Mouse (Mus musculus) c-Kit-positive CD71-positive TER-119-positive erythroid progenitor cells, embryonic 14.5 days (primary cell): Measurements from ENCODE around the gene Trnau1ap.
"Not testable (repeated sequence)": the region's sequence is repeated elsewhere in the genome, so short reads cannot be mapped to it uniquely, and the experiment has no call there.

Experiments used
- DNase-seq: peaks from one replicate; pipeline ENCODE4 v3.0.0-alpha.2; 2013; ENCODE audit warnings: low spot score

Trnau1ap gene

GRCm38 (mm10) chr4:132344403-132345134 lies 15.2 kb upstream of the Trnau1ap start:
- DNase-seq: no peak

- DNase-seq: no peak
Observed at GRCm38 (mm10) chr4:132341451-132341850, 12.1 kb upstream of the Trnau1ap start.

- DNase-seq: no peak
Observed at GRCm38 (mm10) chr4:132338943-132339342, 9.6 kb upstream of the Trnau1ap start.

GRCm38 (mm10) chr4:132332880-132333279 lies 3.5 kb upstream of the Trnau1ap start:
- no peak for DNase-seq

GRCm38 (mm10) chr4:132331960-132332359 lies 2.6 kb upstream of the Trnau1ap start:
- no peak for DNase-seq

GRCm38 (mm10) chr4:132329835-132330354 lies 557 bp upstream of the Trnau1ap start:
- DNase-seq: no peak

GRCm38 (mm10) chr4:132328391-132328982 lies 851 bp downstream of the Trnau1ap start:
- DNase-seq: no peak

- no peak for DNase-seq
Observed at GRCm38 (mm10) chr4:132326481-132326880, 2.9 kb downstream of the Trnau1ap start.

- no peak for DNase-seq
Observed at GRCm38 (mm10) chr4:132315711-132316110, 13.6 kb downstream of the Trnau1ap start.

GRCm38 (mm10) chr4:132312627-132313026 lies 16.7 kb downstream of the Trnau1ap start:
- no peak for DNase-seq

GRCm38 (mm10) chr4:132311801-132312200 lies 17.5 kb downstream of the Trnau1ap start:
- no peak for DNase-seq

GRCm38 (mm10) chr4:132311209-132311608 lies 18.1 kb downstream of the Trnau1ap start:
- DNase-seq: no peak

- peak; percentile 72 for DNase-seq
Observed at GRCm38 (mm10) chr4:132309849-132310472, 19.4 kb downstream of the Trnau1ap start.

- peak; percentile 59 for DNase-seq
Observed at GRCm38 (mm10) chr4:132309140-132309848, 20.0 kb downstream of the Trnau1ap start.

GRCm38 (mm10) chr4:132308437-132309139 lies 20.8 kb downstream of the Trnau1ap start:
- DNase-seq: peak; percentile 89

- no peak for DNase-seq
Observed at GRCm38 (mm10) chr4:132306004-132306403, 23.3 kb downstream of the Trnau1ap start.

GRCm38 (mm10) chr4:132305276-132305675 lies 24.1 kb downstream of the Trnau1ap start:
- DNase-seq: no peak

GRCm38 (mm10) chr4:132303484-132303883 lies 25.9 kb downstream of the Trnau1ap start:
- DNase-seq: not testable (repeated sequence)

- peak; percentile 52 for DNase-seq
Observed at GRCm38 (mm10) chr4:132302939-132303479, 26.3 kb downstream of the Trnau1ap start, which contains the start of gene Rab42. Rab42 (minus strand) TSS chr4:132303385.

GRCm38 (mm10) chr4:132301965-132302938 lies 27.1 kb downstream of the Trnau1ap start:
- no peak for DNase-seq
